Mouse (Mus musculus) embryonic fibroblast, embryonic 13.5 days (primary cell): ENCODE data around the gene Tspan14.

ENCODE experiments used
- CTCF ChIP-seq: IDR thresholded peaks from 2 replicates; pipeline ENCODE4 v1.5.1; 2011; ENCODE audit warnings: mild to moderate bottlenecking, control low read depth, low read length, moderate library complexity, borderline replicate concordance; ENCODE audit not compliant: insufficient read depth
- POLR2A ChIP-seq: IDR thresholded peaks from 2 replicates; pipeline ENCODE4 v1.6.1; 2011; ENCODE audit warnings: low read depth, mild to moderate bottlenecking, control low read depth, low read length, moderate library complexity

DNA sequence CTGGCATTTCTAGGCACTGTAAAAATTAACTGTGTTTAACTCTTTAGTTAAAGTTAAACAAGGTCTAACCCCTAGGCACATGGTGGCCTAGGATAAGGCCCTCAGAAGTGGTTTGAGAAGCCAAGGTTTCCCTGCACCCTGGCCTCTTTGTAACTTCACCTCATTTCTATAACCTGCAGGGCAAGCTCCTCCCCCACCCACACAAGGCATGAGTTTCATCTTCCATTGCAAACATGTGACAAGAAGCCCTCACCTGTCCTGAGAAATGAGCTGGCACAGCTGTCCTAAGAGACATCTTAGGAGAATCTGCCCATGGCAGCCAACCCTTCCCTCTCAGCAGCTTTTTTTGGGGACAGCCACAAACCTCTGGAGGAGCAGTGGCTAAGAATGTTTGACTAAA lies 1.7 kb downstream of the Tspan14 start:
- TF ChIP-seq POLR2A (no peak), CTCF (no peak)
